Mouse (Mus musculus): ENCODE results near the gene Cntnap1. TPM values are rescaled to one million over a fixed set of nuclear protein-coding genes. Genes with fewer than 3 reads are reported as not detected.
"Not testable (repeated sequence)": the region's sequence is repeated elsewhere in the genome, so short reads cannot be mapped to it uniquely, and the experiment has no call there.

The Cntnap1 gene
- polyA plus RNA-seq, 1 experiment = 151 TPM

DNA sequence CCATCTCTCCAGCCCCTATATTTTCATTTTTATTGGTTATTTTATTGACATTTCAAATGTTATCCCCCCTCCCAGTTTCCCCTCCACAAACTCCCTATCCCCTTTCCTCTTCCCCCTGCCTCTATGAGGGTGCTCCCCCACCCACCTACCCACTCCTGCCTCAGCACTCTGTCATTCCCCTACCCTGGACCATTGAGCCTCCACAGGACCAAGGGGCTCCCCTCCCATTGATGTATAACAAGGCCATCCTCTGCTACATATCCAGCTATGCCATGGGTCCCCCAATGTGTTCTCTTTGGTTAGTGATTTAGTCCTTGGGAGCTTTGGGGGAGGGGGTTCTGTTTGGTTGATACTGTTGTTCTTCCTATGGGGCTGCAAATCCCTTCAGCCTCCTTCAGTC lies 15.7 kb upstream of the Cntnap1 start:
- no peak for DNase-seq
- H3K27me3 ChIP-seq (ENCODE audit: control insufficient read depth, insufficient read depth, low read length) = no peaks in the 10 kb centered on the region
- no peak for TF ChIP-seq POLR2A (IDR thresholded peaks at IDR 0.05; ENCODE audit: borderline replicate concordance, insufficient read depth, low read length)
- TF ChIP-seq CTCF (IDR thresholded peaks at IDR 0.05; ENCODE audit: borderline replicate concordance, insufficient read depth, low read depth, low read length) = no peak
- no peaks in the 10 kb centered on the region; the same call in 1 of the 2 replicates for H3K4me1 ChIP-seq (ENCODE audit: control insufficient read depth, insufficient read depth, low read length)
- no peak overlapping the region for H3K27ac ChIP-seq (ENCODE audit: insufficient read depth, low read length)
- no peak overlapping the region for H3K4me3 ChIP-seq (replicated peaks; ENCODE audit: insufficient read depth, low read depth, low read length)

DNA sequence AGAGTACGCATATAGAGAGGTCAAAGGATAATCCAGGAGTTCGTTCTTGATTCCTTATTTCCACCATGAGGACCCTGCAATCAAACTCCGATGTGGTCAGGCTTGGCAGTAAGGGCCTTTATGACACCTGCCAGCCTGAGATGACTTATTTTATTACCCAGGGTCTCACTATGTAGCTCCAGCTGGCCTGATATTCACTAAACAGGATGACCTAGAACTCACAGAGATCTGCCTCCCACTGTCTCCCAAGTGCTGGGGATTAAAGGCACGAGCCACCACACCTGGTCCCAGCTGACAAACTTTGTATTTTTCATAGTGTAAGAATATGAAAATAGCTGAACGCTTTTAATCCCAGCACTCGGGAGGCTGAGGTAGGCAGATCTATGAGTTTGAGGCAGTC lies 15.2 kb upstream of the Cntnap1 start:
- Histone ChIP-seq H3K27me3 (ENCODE audit: control insufficient read depth, insufficient read depth, low read length) (no peaks in the 10 kb centered on the region), H3K4me3 (replicated peaks; ENCODE audit: insufficient read depth, low read depth, low read length) (no peak overlapping the region), H3K27ac (ENCODE audit: insufficient read depth, low read length) (peak overlapping the region; percentile 6; the same call in 1 of the 2 replicates), H3K4me1 (ENCODE audit: control insufficient read depth, insufficient read depth, low read length) (no peaks in the 10 kb centered on the region; the same call in 1 of the 2 replicates)
- DNase-seq = no peak
- WGBS = 57% methylated on average over 6 of the region's 6 CpGs
- TF ChIP-seq POLR2A (IDR thresholded peaks at IDR 0.05; ENCODE audit: borderline replicate concordance, insufficient read depth, low read length) (no peak), CTCF (IDR thresholded peaks at IDR 0.05; ENCODE audit: borderline replicate concordance, insufficient read depth, low read depth, low read length) (no peak)

DNA sequence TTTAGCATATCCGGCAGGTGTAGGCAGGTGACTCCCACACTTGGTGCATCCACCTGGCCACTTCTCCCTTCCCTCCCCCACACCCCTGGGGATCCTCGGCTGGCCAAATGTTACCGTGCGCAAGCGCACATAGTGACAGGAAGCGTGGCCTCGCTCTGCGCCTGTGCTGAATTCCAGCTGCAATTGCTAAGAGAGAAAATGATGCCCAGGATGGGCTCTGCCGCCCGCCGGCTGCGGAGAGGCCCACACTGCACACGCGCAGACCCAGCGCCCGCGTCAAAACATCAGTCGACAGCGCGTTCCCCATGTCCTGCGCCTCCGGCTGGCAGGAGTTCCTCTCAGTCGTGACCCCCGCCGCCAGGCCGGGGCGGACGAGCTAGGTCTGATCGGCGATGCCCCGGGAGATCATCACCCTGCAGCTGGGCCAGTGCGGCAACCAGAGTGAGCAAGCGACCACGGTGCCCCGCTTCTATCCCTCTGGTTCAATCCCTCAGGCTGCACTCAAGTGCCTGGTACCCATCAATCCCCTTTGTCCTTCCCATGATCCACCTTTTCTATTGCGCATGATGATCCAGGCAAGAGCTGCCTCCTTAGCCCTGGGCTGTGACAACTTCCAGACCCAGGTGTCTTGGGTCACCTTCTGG lies 14.5 kb upstream of the Cntnap1 start, which contains the start of gene Tubg2:
Gene Tubg2 (plus strand): TSS at position 180 of the 644 bp plus-strand sequence.
- WGBS = under 1% methylated on average over 36 of the region's 36 CpGs
- Histone ChIP-seq H3K27me3 (ENCODE audit: control insufficient read depth, insufficient read depth, low read length) (no peaks in the 10 kb centered on the region), H3K27ac (ENCODE audit: insufficient read depth, low read length) (peak within 1 kb of the TSS; percentile 79), H3K4me1 (ENCODE audit: control insufficient read depth, insufficient read depth, low read length) (no peaks in the 10 kb centered on the region; the same call in 1 of the 2 replicates), H3K4me3 (replicated peaks; ENCODE audit: insufficient read depth, low read depth, low read length) (peak within 1 kb of the TSS; percentile 62)
- peak; percentile 86 for DNase-seq
- no peak for TF ChIP-seq CTCF (IDR thresholded peaks at IDR 0.05; ENCODE audit: borderline replicate concordance, insufficient read depth, low read depth, low read length)
- peak; percentile 54; the same call in 1 of the 2 replicates for TF ChIP-seq POLR2A (IDR thresholded peaks at IDR 0.05; ENCODE audit: borderline replicate concordance, insufficient read depth, low read length)

DNA sequence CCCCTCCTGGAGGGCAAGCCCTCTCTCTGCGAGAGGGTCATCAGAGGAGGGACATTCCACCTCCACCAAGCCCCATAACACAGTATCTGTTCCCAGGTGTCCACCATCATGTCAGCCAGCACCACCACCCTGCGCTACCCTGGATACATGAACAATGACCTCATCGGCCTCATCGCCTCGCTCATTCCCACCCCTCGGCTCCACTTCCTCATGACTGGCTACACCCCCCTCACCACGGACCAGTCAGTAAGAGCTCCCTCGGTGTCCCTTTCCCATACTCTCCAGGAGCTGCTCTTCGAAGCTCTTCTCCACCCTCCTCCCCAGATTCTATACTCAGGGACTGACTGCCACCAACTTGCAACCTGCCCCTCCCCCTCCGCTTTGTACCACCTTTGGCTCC lies 10.2 kb upstream of the Cntnap1 start:
- 79% methylated on average over 10 of the region's 10 CpGs for WGBS
- not testable (repeated sequence) for DNase-seq; H3K27ac ChIP-seq (ENCODE audit: insufficient read depth, low read length); H3K27me3 ChIP-seq (ENCODE audit: control insufficient read depth, insufficient read depth, low read length); H3K4me3 ChIP-seq (replicated peaks; ENCODE audit: insufficient read depth, low read depth, low read length)
- peaks cover 22% of the 10 kb centered on the region for H3K4me1 ChIP-seq (ENCODE audit: control insufficient read depth, insufficient read depth, low read length)

DNA sequence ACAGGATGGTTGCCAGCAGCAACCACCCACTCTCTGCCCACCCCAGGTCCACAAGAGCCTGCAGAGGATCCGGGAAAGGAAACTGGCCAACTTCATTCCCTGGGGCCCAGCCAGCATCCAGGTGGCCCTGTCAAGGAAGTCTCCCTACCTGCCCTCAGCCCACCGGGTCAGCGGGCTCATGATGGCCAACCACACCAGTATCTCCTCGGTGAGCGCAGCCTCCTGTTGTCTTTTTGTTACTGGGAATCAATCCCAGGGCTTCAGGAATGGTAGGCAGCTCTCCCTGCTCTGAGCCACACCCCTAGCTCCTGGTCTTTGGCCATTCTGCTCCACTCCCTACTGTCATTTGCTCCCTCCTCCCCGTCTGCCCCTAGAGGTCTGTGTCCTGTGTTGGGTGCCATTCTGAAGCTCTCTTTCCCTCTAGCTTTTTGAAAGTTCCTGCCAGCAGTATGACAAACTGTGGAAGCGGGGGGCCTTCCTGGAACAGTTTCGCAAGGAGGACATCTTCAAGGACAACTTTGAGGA lies 9.3 kb upstream of the Cntnap1 start:
- H3K4me1 ChIP-seq (ENCODE audit: control insufficient read depth, insufficient read depth, low read length) = peaks cover 22% of the 10 kb centered on the region
- H3K27me3 ChIP-seq (ENCODE audit: control insufficient read depth, insufficient read depth, low read length); DNase-seq; H3K27ac ChIP-seq (ENCODE audit: insufficient read depth, low read length); H3K4me3 ChIP-seq (replicated peaks; ENCODE audit: insufficient read depth, low read depth, low read length): not testable (repeated sequence)
- WGBS = 36% methylated on average over 8 of the region's 8 CpGs

DNA sequence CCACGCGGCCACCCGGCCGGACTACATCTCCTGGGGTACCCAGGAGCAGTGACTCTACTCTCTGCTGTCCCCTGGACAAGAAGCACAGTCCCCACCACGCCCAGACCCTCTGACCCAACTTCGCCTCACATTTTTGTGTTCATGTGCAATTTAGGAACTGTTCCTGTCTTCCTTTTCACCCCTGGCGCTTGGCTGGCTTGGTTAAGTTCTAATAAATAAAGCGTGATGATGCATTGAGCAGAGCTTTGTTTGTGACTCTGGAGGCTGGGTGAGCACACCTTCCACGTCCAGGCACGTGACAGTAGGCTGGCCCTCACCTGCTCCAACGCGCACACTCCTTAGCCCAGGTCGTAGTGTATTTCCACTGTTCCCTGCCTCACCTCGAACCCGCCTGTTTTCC lies 8.8 kb upstream of the Cntnap1 start:
- Histone ChIP-seq H3K27me3 (ENCODE audit: control insufficient read depth, insufficient read depth, low read length) (no peaks in the 10 kb centered on the region), H3K4me3 (replicated peaks; ENCODE audit: insufficient read depth, low read depth, low read length) (no peak overlapping the region), H3K4me1 (ENCODE audit: control insufficient read depth, insufficient read depth, low read length) (peaks cover 22% of the 10 kb centered on the region), H3K27ac (ENCODE audit: insufficient read depth, low read length) (no peak overlapping the region)
- 89% methylated on average over 15 of the region's 15 CpGs for whole genome bisulfite sequencing
- no peak for DNase-seq
- no peak for TF ChIP-seq POLR2A (IDR thresholded peaks at IDR 0.05; ENCODE audit: borderline replicate concordance, insufficient read depth, low read length)

DNA sequence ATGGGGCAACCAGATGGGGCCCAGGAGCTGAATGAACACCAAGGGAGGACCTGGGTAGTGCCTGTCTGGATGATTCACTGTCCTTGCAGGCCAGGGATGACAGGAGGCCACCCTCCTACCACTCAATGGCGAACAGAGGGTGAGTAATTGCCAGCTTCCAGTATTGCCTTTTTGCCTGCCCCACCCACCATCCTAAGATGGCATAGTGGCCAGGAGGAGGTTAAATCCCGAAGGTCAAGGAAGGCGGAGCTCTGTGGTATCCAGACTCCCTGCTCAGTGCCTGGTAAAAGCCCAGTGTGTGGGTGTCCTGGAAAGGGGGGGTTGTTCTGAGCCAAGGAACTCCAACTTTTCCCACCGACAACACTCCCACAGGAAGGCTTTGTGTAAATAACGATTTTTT lies 8.0 kb upstream of the Cntnap1 start:
- H3K4me3 ChIP-seq (replicated peaks; ENCODE audit: insufficient read depth, low read depth, low read length) = no peak overlapping the region
- 30% methylated on average over 5 of the region's 5 CpGs for WGBS
- peak overlapping the region; percentile 35; the same call in 1 of the 2 replicates for H3K27ac ChIP-seq (ENCODE audit: insufficient read depth, low read length)
- peaks cover 22% of the 10 kb centered on the region for H3K4me1 ChIP-seq (ENCODE audit: control insufficient read depth, insufficient read depth, low read length)
- H3K27me3 ChIP-seq (ENCODE audit: control insufficient read depth, insufficient read depth, low read length) = no peaks in the 10 kb centered on the region
- DNase-seq = no peak
- TF ChIP-seq CTCF (IDR thresholded peaks at IDR 0.05; ENCODE audit: borderline replicate concordance, insufficient read depth, low read depth, low read length) = no peak
- TF ChIP-seq POLR2A (IDR thresholded peaks at IDR 0.05; ENCODE audit: borderline replicate concordance, insufficient read depth, low read length) = no peak

DNA sequence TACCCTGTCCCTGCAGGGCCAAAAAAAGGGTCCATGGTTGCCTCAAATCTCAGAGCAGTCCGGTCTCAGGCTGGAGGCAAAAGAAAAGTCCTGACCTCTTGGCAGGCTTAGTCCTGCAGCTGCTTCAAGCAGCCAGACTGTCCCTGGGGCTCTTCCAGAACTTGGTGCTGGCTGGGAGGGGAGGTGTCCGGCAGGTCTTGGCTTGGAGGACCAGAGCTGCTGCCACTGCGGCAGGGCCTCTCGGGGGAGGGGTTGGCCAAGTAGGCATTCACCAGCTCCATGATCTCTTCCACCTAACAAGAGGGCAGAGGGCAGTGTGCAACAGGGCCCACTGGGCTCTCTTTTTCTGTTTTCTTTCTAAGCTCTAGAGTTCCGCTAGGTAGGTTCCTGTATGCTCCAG lies 7.6 kb upstream of the Cntnap1 start:
- no peak overlapping the region for H3K27ac ChIP-seq (ENCODE audit: insufficient read depth, low read length)
- TF ChIP-seq CTCF (IDR thresholded peaks at IDR 0.05; ENCODE audit: borderline replicate concordance, insufficient read depth, low read depth, low read length) (no peak), POLR2A (IDR thresholded peaks at IDR 0.05; ENCODE audit: borderline replicate concordance, insufficient read depth, low read length) (no peak)
- H3K4me3 ChIP-seq (replicated peaks; ENCODE audit: insufficient read depth, low read depth, low read length) = no peak overlapping the region
- H3K4me1 ChIP-seq (ENCODE audit: control insufficient read depth, insufficient read depth, low read length) = peaks cover 25% of the 10 kb centered on the region
- WGBS = 26% methylated on average over 5 of the region's 5 CpGs
- no peaks in the 10 kb centered on the region for H3K27me3 ChIP-seq (ENCODE audit: control insufficient read depth, insufficient read depth, low read length)
- DNase-seq = peak; percentile 49 to 66

Data from cerebellum, adult 2 months (tissue).